Mouse (Mus musculus): ENCODE data around the gene Vgll4.
A peak's percentile ranks its signal among the peaks of the same experiment; 100 is the strongest.

Vgll4 gene

GRCm38 (mm10) chr6:114939666-114940065, 30.1 kb downstream of the Vgll4 start:
- no peak for DNase-seq (ENCODE audit: low read depth, low spot score)

- DNase-seq (ENCODE audit: low read depth, low spot score), result no peak
Observed at GRCm38 (mm10) chr6:114936941-114937313, 32.9 kb downstream of the Vgll4 start.

- peak; percentile 78 for DNase-seq (ENCODE audit: low read depth, low spot score)
Observed at GRCm38 (mm10) chr6:114936297-114936940, 33.4 kb downstream of the Vgll4 start.

GRCm38 (mm10) chr6:114935362-114935761, 34.4 kb downstream of the Vgll4 start:
- no peak for DNase-seq (ENCODE audit: low read depth, low spot score)

- DNase-seq (ENCODE audit: low read depth, low spot score), result no peak
Observed at GRCm38 (mm10) chr6:114934045-114934444, 35.7 kb downstream of the Vgll4 start.

- no peak for DNase-seq (ENCODE audit: low read depth, low spot score)
Observed at GRCm38 (mm10) chr6:114932991-114933392, 36.8 kb downstream of the Vgll4 start.

GRCm38 (mm10) chr6:114932116-114932500, 37.7 kb downstream of the Vgll4 start:
- no peak for DNase-seq (ENCODE audit: low read depth, low spot score)

GRCm38 (mm10) chr6:114931212-114932115, 38.3 kb downstream of the Vgll4 start:
- peak; percentile 51 for DNase-seq (ENCODE audit: low read depth, low spot score)

- peak; percentile 11 for DNase-seq (ENCODE audit: low read depth, low spot score)
Observed at GRCm38 (mm10) chr6:114930646-114931045, 39.1 kb downstream of the Vgll4 start.

GRCm38 (mm10) chr6:114930038-114930591, 39.7 kb downstream of the Vgll4 start:
- DNase-seq (ENCODE audit: low read depth, low spot score), result peak; percentile 76

GRCm38 (mm10) chr6:114929346-114929745, 40.4 kb downstream of the Vgll4 start:
- DNase-seq (ENCODE audit: low read depth, low spot score), result peak; percentile 45

GRCm38 (mm10) chr6:114928462-114928861, 41.3 kb downstream of the Vgll4 start:
- peak; percentile 87 for DNase-seq (ENCODE audit: low read depth, low spot score)

GRCm38 (mm10) chr6:114927400-114927799, 42.4 kb downstream of the Vgll4 start:
- DNase-seq (ENCODE audit: low read depth, low spot score), result peak; percentile 61

- DNase-seq (ENCODE audit: low read depth, low spot score), result peak; percentile 84
Observed at GRCm38 (mm10) chr6:114926369-114927157, 43.2 kb downstream of the Vgll4 start.

GRCm38 (mm10) chr6:114925196-114925595, 44.6 kb downstream of the Vgll4 start:
- peak; percentile 1 for DNase-seq (ENCODE audit: low read depth, low spot score)

GRCm38 (mm10) chr6:114922355-114923096, 47.3 kb downstream of the Vgll4 start:
- DNase-seq (ENCODE audit: low read depth, low spot score), result peak; percentile 80

GRCm38 (mm10) chr6:114921632-114922354, 48.0 kb downstream of the Vgll4 start:
- peak; percentile 91 for DNase-seq (ENCODE audit: low read depth, low spot score)

- DNase-seq (ENCODE audit: low read depth, low spot score), result peak; percentile 80
Observed at GRCm38 (mm10) chr6:114920523-114921445, 49.0 kb downstream of the Vgll4 start.

GRCm38 (mm10) chr6:114919670-114920313, 50.0 kb downstream of the Vgll4 start:
- peak; percentile 35 for DNase-seq (ENCODE audit: low read depth, low spot score)
